Mouse (Mus musculus) midbrain, postnatal 0 days (tissue): ENCODE measurements around the gene Tnfsfm13. TPM values are rescaled to one million over a fixed set of nuclear protein-coding genes. Genes with fewer than 3 reads are reported as not detected.

Experiments
- ATAC-seq: fragments of 200-750 bp; cut with Nextera tagmentation; 2 replicates; pipeline ENCODE4 v1.8.0; 2017; ENCODE audit warnings: moderate number of reproducible peaks, mild to moderate bottlenecking, moderate TSS enrichment, moderate library complexity; ENCODE audit not compliant: low FRiP score
- DNase-seq: peaks from one replicate; pipeline ENCODE4 v3.0.0-alpha.2; 2015; ENCODE audit warnings: low spot score
- H3K27ac ChIP-seq: fragments of 300-500 bp; sonication (generic); 2 replicates; pipeline ENCODE4 v1.5.1; 2014; ENCODE audit warnings: low read depth, mild to moderate bottlenecking, low read length, mixed read lengths
- H3K27me3 ChIP-seq: fragments of 300-500 bp; sonication (generic); 2 replicates; pipeline ENCODE4 v1.6.1; 2014; ENCODE audit warnings: low read length, control low read depth, mixed read lengths; ENCODE audit not compliant: insufficient read depth
- H3K36me3 ChIP-seq: fragments of 300-500 bp; sonication (generic); 2 replicates; pipeline ENCODE4 v1.6.1; 2014; ENCODE audit warnings: low read length, control low read depth, mixed read lengths; ENCODE audit not compliant: insufficient read depth
- H3K4me1 ChIP-seq: fragments of 300-500 bp; sonication (generic); 2 replicates; pipeline ENCODE4 v1.6.1; 2014; ENCODE audit warnings: mild to moderate bottlenecking, control low read depth, antibody characterized with exemption, low read length, mixed read lengths; ENCODE audit not compliant: insufficient read depth
- H3K4me2 ChIP-seq: fragments of 300-500 bp; sonication (generic); 2 replicates; pipeline ENCODE4 v1.6.1; 2014; ENCODE audit warnings: low read depth, mild to moderate bottlenecking, low read length, mixed read lengths; ENCODE audit not compliant: poor library complexity, severe bottlenecking
- H3K4me3 ChIP-seq: fragments of 300-500 bp; sonication (generic); 2 replicates; pipeline ENCODE4 v1.5.1; 2014; ENCODE audit warnings: low read depth, mild to moderate bottlenecking, low read length, moderate library complexity
- H3K9ac ChIP-seq: fragments of 300-500 bp; sonication (generic); replicated peaks from 2 replicates; pipeline ENCODE4 v1.6.1; 2014; ENCODE audit warnings: mild to moderate bottlenecking, low read length, moderate library complexity, mixed read lengths; ENCODE audit not compliant: poor library complexity, severe bottlenecking
- H3K9me3 ChIP-seq: fragments of 300-500 bp; sonication (generic); 2 replicates; pipeline ENCODE4 v1.6.1; 2016; ENCODE audit warnings: low read length, control low read depth
- CTCF ChIP-seq: IDR thresholded peaks from 2 replicates; pipeline ENCODE4 v1.5.1; 2016; ENCODE audit warnings: antibody characterized with exemption, mild to moderate bottlenecking
- WGBS: fragments of 180-500 bp; shearing (Covaris S2); extraction: QIAGEN DNeasy Blood & Tissue Kit; methylation state at CpG from one replicate; pipeline ENCODE4 v1.1.7; 2014; 5-methylcytosine and 5-hydroxymethylcytosine counted together
- polyA plus RNA-seq: library from polyadenylated mRNA; unstranded; fragments of >200 nt; fragmentation: Nextera tagmentation; extraction: Ambion mirVana; gene quantifications from 2 replicates; pipeline ENCODE4 v1.2.1, GENCODE M21; 2015
- total RNA-seq: library from RNA; depleted of rRNA; stranded (reverse); fragments of >200 nt; gene quantifications from 2 replicates; pipeline ENCODE4 v1.2.3, GENCODE M21; 2014

Gene Tnfsfm13
- total and polyA plus RNA-seq, 2 experiments from 2014 or later = 1.2 to 1.3 TPM

DNA sequence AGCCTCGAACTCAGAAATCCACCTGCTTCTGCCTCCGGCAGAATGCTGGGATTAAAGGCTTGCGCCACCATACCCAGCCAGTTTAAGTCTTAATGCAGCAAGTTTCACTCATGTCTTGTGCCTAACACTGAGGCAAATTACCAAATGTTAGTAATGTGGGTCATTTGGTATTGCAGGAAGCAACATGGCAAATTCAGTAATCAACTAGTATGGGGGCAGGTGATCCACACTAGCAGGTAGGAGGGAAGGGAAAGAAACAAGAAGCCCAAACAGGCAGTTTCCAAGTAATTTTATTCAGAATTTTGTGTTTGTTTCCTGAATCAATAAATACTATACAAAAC, 29.3 kb downstream of the Tnfsfm13 start:
- WGBS = 82% methylated on average over 3 of the region's 3 CpGs
- no peak for DNase-seq

DNA sequence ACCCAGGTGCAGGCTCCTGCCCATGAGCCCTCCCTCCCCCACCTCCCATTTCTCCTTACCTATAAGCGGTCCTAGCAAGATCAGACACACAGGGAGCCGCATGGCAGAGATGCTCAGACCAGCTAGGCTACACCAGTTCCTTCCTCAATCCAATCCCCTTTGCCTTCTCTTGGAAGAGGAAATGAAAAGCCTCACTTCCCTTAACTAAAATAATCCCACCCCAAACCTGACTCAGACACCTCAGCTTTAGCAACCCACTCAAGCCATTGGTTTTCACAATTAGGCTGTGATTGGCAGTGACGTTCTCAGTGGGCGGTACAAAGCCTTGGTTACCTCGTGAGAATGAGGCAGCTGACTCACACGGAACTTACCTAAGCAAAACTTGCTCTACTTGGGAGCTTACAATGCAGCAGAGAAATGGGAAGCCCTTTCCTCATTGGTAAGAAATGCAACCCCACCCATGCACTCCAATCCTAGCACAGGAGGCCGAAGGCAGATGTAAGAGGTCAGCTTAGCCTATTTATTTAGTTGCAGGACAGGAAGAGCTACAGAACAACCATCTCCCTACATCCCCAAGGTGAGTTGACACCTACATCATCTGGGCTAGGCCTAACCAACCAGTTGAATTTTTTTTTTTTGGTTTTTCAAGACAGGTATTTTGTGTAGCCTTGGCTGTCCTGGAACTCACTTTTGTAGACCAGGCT, 29.8 kb downstream of the Tnfsfm13 start, which contains the start of gene Cd68:
TSS of gene Cd68 (minus strand) at position 193 of the 704 bp plus-strand sequence.
- H3K27ac ChIP-seq = no peak within 1 kb of the TSS
- 37% methylated on average over 7 of the region's 7 CpGs for WGBS
- DNase-seq (peak; percentile 58), ATAC-seq (no peak)
- 0 out of 2 replicates have a peak, but pooled peaks cover 11% of the 10 kb centered on the region for H3K4me1 ChIP-seq
- no peak within 1 kb of the TSS for H3K4me3 ChIP-seq
- peaks cover 46% of the 10 kb centered on the region for H3K36me3 ChIP-seq
- TF ChIP-seq CTCF = no peak
- H3K9me3 ChIP-seq = no peaks in the 10 kb centered on the region
- no peak within 1 kb of the TSS for H3K4me2 ChIP-seq
- no peaks in the 10 kb centered on the region for H3K27me3 ChIP-seq
- no peak within 1 kb of the TSS for H3K9ac ChIP-seq

More for the DNA sequence above, 29.3 kb downstream of the Tnfsfm13 start:
- H3K36me3 ChIP-seq = peaks cover 46% of the 10 kb centered on the region
- no peak overlapping the region for H3K4me3 ChIP-seq
- no peaks in the 10 kb centered on the region for H3K9me3 ChIP-seq
- H3K27ac ChIP-seq = no peak overlapping the region
- no peak for ATAC-seq
- no peak overlapping the region for H3K9ac ChIP-seq
- H3K4me1 ChIP-seq = 0 out of 2 replicates have a peak, but pooled peaks cover 7% of the 10 kb centered on the region
- H3K27me3 ChIP-seq = no peaks in the 10 kb centered on the region
- TF ChIP-seq CTCF = no peak
- H3K4me2 ChIP-seq = no peak overlapping the region

DNA sequence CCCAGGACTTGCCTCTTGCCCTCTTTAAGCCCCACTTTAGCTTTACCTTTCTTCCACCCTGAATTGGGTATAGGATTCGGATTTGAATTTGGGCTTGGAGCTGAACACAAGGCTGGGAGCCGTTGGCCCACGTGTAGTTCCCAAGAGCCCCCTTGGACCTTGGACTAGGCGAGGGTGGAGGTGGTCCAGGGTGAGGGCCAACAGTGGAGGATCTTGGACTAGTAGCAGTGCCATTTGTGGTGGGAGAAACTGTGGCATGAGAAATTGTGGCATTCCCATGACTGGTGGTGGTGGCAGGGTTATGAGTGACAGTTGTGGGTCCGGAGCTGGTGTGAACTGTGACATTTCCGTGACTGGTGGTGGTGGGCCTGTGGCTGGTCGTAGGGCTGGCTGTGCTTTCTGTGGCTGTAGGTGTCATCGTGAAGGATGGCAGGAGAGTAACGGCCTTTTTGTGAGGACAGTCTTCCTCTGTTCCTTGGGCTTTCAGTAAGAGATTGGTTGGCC, 30.4 kb downstream of the Tnfsfm13 start:
- no peaks in the 10 kb centered on the region for H3K9me3 ChIP-seq

DNA sequence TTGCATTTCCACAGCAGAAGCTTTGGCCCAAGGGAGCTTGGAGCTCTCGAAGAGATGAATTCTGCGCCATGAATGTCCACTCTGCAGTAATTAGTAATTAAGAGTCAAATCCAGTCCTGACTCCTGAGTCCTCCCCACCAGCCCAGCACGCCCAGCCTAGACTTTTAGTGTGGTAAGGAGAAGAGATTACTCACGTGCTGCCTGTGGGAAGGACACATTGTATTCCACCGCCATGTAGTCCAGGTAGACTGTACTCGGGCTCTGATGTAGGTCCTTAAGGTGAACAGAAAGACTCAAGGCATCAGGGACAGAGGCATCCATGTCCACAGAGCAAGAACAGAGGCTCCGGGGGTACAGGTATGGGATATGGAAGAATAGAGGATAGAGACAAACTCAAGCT, 31.1 kb downstream of the Tnfsfm13 start:
- no peak overlapping the region for H3K27ac ChIP-seq
- no peak for DNase-seq
- H3K4me1 ChIP-seq = 0 out of 2 replicates have a peak, but pooled peaks cover 10% of the 10 kb centered on the region
- H3K36me3 ChIP-seq = peaks cover 44% of the 10 kb centered on the region
- no peak for TF ChIP-seq CTCF
- ATAC-seq = no peak
- H3K9ac ChIP-seq = no peak overlapping the region
- no peaks in the 10 kb centered on the region for H3K27me3 ChIP-seq
- H3K4me3 ChIP-seq = no peak overlapping the region
- WGBS = 92% methylated on average over 7 of the region's 7 CpGs
- no peaks in the 10 kb centered on the region for H3K9me3 ChIP-seq
- H3K4me2 ChIP-seq = no peak overlapping the region

More for the DNA sequence above, 30.4 kb downstream of the Tnfsfm13 start:
- Histone ChIP-seq H3K4me1 (0 out of 2 replicates have a peak, but pooled peaks cover 11% of the 10 kb centered on the region), H3K9ac (no peak overlapping the region), H3K36me3 (peaks cover 46% of the 10 kb centered on the region), H3K27ac (no peak overlapping the region), H3K4me2 (no peak overlapping the region), H3K27me3 (no peaks in the 10 kb centered on the region), H3K4me3 (no peak overlapping the region)
- no peak for TF ChIP-seq CTCF
- DNase-seq (no peak), ATAC-seq (no peak)
- WGBS = 78% methylated on average over 9 of the region's 9 CpGs

DNA sequence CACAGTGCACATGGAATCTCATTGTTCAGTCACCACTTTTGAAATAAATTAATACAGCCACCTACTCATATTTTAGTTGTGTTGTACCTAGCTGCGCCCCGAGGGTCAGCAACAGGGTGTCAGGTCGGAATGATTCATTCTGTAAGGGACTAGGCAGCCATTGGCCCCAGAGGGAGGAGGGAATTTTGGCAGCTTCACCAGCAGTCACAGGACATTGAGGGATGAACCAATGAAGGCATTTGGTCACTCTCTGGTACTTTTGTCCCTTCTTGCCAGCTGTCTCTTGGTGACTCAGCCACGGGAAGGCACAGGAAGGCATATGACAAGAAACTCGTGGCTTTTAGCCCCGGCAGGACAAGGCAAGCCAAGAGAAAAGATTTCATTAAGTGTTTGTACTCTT, 32.1 kb downstream of the Tnfsfm13 start:
- no peak for DNase-seq
- no peak overlapping the region for H3K27ac ChIP-seq
- H3K9ac ChIP-seq = no peak overlapping the region
- TF ChIP-seq CTCF = no peak
- H3K4me2 ChIP-seq = no peak overlapping the region
- ATAC-seq = no peak
- no peaks in the 10 kb centered on the region for H3K9me3 ChIP-seq
- no peaks in the 10 kb centered on the region for H3K27me3 ChIP-seq
- WGBS = 87% methylated on average over 6 of the region's 6 CpGs
- H3K4me3 ChIP-seq = no peak overlapping the region
- H3K36me3 ChIP-seq = peaks cover 37% of the 10 kb centered on the region
- 0 out of 2 replicates have a peak, but pooled peaks cover 5% of the 10 kb centered on the region for H3K4me1 ChIP-seq

DNA sequence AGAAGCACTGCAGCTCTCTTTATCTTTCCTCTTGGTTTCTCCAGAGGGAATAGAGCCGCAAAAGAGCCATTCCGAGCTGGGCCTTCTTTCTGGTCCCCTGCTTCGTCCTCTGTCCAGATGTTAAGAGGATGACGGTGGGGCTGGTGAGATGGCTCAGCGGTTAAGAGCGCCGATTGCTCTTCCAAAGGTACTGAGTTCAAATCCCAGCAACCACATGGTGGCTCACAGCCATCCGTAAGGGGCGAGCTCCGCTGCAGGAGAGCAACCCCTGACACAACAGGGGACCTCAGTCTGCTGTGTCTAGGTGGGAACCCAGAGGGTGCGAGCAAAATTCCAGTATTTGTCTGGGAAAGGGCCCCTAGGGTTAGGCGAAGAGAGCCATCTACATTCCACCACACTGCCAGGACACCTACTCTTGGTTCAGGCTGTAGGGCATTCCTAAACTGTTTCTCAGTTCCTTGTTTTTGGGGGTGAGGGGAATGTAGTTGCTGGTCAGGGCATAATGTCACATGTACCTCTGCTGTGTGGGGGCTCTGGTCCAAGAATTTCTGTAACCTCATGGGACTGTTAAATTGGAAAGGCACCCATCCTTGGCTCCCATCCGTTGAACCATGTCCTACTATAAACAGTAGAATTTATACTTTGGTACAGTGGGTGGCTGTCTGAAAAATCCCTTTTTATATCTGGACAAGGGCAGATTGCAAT, 32.8 kb downstream of the Tnfsfm13 start:
- no peaks in the 10 kb centered on the region for H3K9me3 ChIP-seq
- no peak for DNase-seq
- no peak for ATAC-seq
- WGBS = 68% methylated on average over 13 of the region's 13 CpGs
- H3K4me2 ChIP-seq = peak overlapping the region; percentile 51
- peak overlapping the region; percentile 57 for H3K4me3 ChIP-seq
- H3K9ac ChIP-seq = peak overlapping the region; percentile 66; the same call in 1 of the 2 replicates
- peak overlapping the region; percentile 88 for H3K27ac ChIP-seq
- peaks cover 41% of the 10 kb centered on the region for H3K36me3 ChIP-seq
- 0 out of 2 replicates have a peak, but pooled peaks cover 5% of the 10 kb centered on the region for H3K4me1 ChIP-seq
- H3K27me3 ChIP-seq = no peaks in the 10 kb centered on the region
- TF ChIP-seq CTCF = no peak
